Mouse (Mus musculus) neural tube, embryonic 12.5 days (tissue): Measurements from ENCODE around the gene Mybph. TPM values are rescaled to one million over a fixed set of nuclear protein-coding genes. Genes with fewer than 3 reads are reported as not detected.
A peak's percentile ranks its signal among the peaks of the same experiment; 100 is the strongest.

Experiments used
- ATAC-seq: fragments of 200-750 bp; cut with Nextera tagmentation; 2 replicates; pipeline ENCODE4 v1.8.0; 2017; ENCODE audit warnings: low read depth, mild to moderate bottlenecking, moderate TSS enrichment, moderate library complexity; ENCODE audit not compliant: low FRiP score
- H3K27ac ChIP-seq: fragments of 300-500 bp; sonication (generic); 2 replicates; pipeline ENCODE4 v1.5.1; 2016
- H3K27me3 ChIP-seq: fragments of 300-500 bp; sonication (generic); replicated peaks from 2 replicates; pipeline ENCODE4 v1.6.1; 2016; ENCODE audit warnings: mild to moderate bottlenecking
- H3K36me3 ChIP-seq: fragments of 300-500 bp; sonication (generic); 2 replicates; pipeline ENCODE4 v1.6.1; 2016; ENCODE audit warnings: mild to moderate bottlenecking
- H3K4me1 ChIP-seq: fragments of 300-500 bp; sonication (generic); 2 replicates; pipeline ENCODE4 v1.6.1; 2016
- H3K4me2 ChIP-seq: fragments of 300-500 bp; sonication (generic); replicated peaks from 2 replicates; pipeline ENCODE4 v1.6.1; 2016; ENCODE audit warnings: mild to moderate bottlenecking
- H3K4me3 ChIP-seq: fragments of 300-500 bp; sonication (generic); 2 replicates; pipeline ENCODE4 v1.5.1; 2016
- H3K9ac ChIP-seq: fragments of 300-500 bp; sonication (generic); 2 replicates; pipeline ENCODE4 v1.6.1; 2016; ENCODE audit warnings: mild to moderate bottlenecking
- H3K9me3 ChIP-seq: fragments of 300-500 bp; sonication (generic); 2 replicates; pipeline ENCODE4 v1.6.1; 2016; ENCODE audit warnings: mild to moderate bottlenecking
- WGBS: fragments of 180-500 bp; shearing (Covaris S2); methylation state at CpG from one replicate; pipeline ENCODE4 v1.1.7; 2016; 5-methylcytosine and 5-hydroxymethylcytosine counted together
- polyA plus RNA-seq: library from polyadenylated mRNA; unstranded; fragments of >200 nt; fragmentation: Nextera tagmentation; extraction: Ambion mirVana; gene quantifications from 2 replicates; pipeline ENCODE4 v1.2.1, GENCODE M21; 2016

The Mybph gene
- polyA plus RNA-seq, 1 experiment from 2014 or later, result 8.6 TPM

- Histone ChIP-seq H3K27me3 (no peaks in the 10 kb centered on the region), H3K27ac (no peak overlapping the region), H3K4me2 (no peak overlapping the region), H3K9me3 (no peaks in the 10 kb centered on the region), H3K4me3 (no peak overlapping the region), H3K36me3 (no peaks in the 10 kb centered on the region), H3K9ac (no peak overlapping the region), H3K4me1 (no peaks in the 10 kb centered on the region)
- ATAC-seq, result no peak
- 31% methylated on average over 3 of the region's 3 CpGs for WGBS
Observed at GRCm38 (mm10) chr1:134201751-134202420, 8.6 kb downstream of the Mybph start.

- no peak for ATAC-seq
- WGBS, result 92% methylated on average over 13 of the region's 13 CpGs
Observed at GRCm38 (mm10) chr1:134204230-134204629, 11.0 kb downstream of the Mybph start.

GRCm38 (mm10) chr1:134205296-134206018 is 12.2 kb downstream of the Mybph start:
- H3K9ac ChIP-seq, result no peak overlapping the region
- H3K4me3 ChIP-seq, result no peak overlapping the region
- no peak overlapping the region for H3K27ac ChIP-seq
- H3K4me2 ChIP-seq, result no peak overlapping the region
- no peak for ATAC-seq
- H3K9me3 ChIP-seq, result no peaks in the 10 kb centered on the region
- 68% methylated on average over 9 of the region's 9 CpGs for WGBS
- no peaks in the 10 kb centered on the region for H3K4me1 ChIP-seq
- H3K36me3 ChIP-seq, result no peaks in the 10 kb centered on the region
- H3K27me3 ChIP-seq, result no peaks in the 10 kb centered on the region

More at GRCm38 (mm10) chr1:134204230-134204629, 11.0 kb downstream of the Mybph start:
- no peaks in the 10 kb centered on the region for H3K4me1 ChIP-seq
- H3K4me3 ChIP-seq, result no peak overlapping the region
- no peak overlapping the region for H3K27ac ChIP-seq
- no peaks in the 10 kb centered on the region for H3K27me3 ChIP-seq
- no peaks in the 10 kb centered on the region for H3K36me3 ChIP-seq
- no peak overlapping the region for H3K9ac ChIP-seq
- no peaks in the 10 kb centered on the region for H3K9me3 ChIP-seq
- H3K4me2 ChIP-seq, result no peak overlapping the region

GRCm38 (mm10) chr1:134206085-134206484 is 12.8 kb downstream of the Mybph start:
- Histone ChIP-seq H3K9me3 (no peaks in the 10 kb centered on the region), H3K4me1 (0 out of 2 replicates have a peak, but pooled peaks cover 4% of the 10 kb centered on the region), H3K9ac (no peak overlapping the region), H3K4me3 (no peak overlapping the region), H3K4me2 (no peak overlapping the region), H3K36me3 (no peaks in the 10 kb centered on the region), H3K27ac (no peak overlapping the region), H3K27me3 (no peaks in the 10 kb centered on the region)
- ATAC-seq, result no peak
- 64% methylated on average over 5 of the region's 5 CpGs for WGBS

GRCm38 (mm10) chr1:134210179-134210755 is 17.0 kb downstream of the Mybph start:
- WGBS, result 44% methylated on average over 6 of the region's 6 CpGs
- no peaks in the 10 kb centered on the region for H3K9me3 ChIP-seq
- H3K4me2 ChIP-seq, result no peak overlapping the region
- H3K36me3 ChIP-seq, result no peaks in the 10 kb centered on the region
- no peak overlapping the region for H3K27ac ChIP-seq
- H3K4me1 ChIP-seq, result 0 out of 2 replicates have a peak, but pooled peaks cover 6% of the 10 kb centered on the region
- H3K4me3 ChIP-seq, result no peak overlapping the region
- H3K9ac ChIP-seq, result no peak overlapping the region
- H3K27me3 ChIP-seq, result no peaks in the 10 kb centered on the region
- no peak for ATAC-seq

- Histone ChIP-seq H3K4me1 (peaks cover 11% of the 10 kb centered on the region), H3K27ac (no peak overlapping the region), H3K36me3 (no peaks in the 10 kb centered on the region), H3K4me3 (no peak overlapping the region), H3K4me2 (no peak overlapping the region), H3K9me3 (no peaks in the 10 kb centered on the region), H3K27me3 (no peaks in the 10 kb centered on the region), H3K9ac (no peak overlapping the region)
- WGBS, result 75% methylated on average over 6 of the region's 6 CpGs
- no peak for ATAC-seq
Observed at GRCm38 (mm10) chr1:134211043-134211442, 17.8 kb downstream of the Mybph start.

- ATAC-seq, result no peak
- Histone ChIP-seq H3K9ac (no peak overlapping the region), H3K27me3 (no peaks in the 10 kb centered on the region), H3K4me3 (no peak overlapping the region), H3K4me1 (peaks cover 14% of the 10 kb centered on the region), H3K4me2 (no peak overlapping the region), H3K36me3 (no peaks in the 10 kb centered on the region), H3K27ac (no peak overlapping the region), H3K9me3 (no peaks in the 10 kb centered on the region)
- 14% methylated on average over 2 of the region's 2 CpGs for WGBS
Observed at GRCm38 (mm10) chr1:134211631-134212030, 18.4 kb downstream of the Mybph start.

- H3K4me2 ChIP-seq, result no peak overlapping the region
- ATAC-seq, result no peak
- H3K4me3 ChIP-seq, result no peak overlapping the region
- no peak overlapping the region for H3K27ac ChIP-seq
- peaks cover 14% of the 10 kb centered on the region for H3K4me1 ChIP-seq
- 78% methylated on average over 6 of the region's 6 CpGs for WGBS
- no peaks in the 10 kb centered on the region for H3K9me3 ChIP-seq
- H3K36me3 ChIP-seq, result no peaks in the 10 kb centered on the region
- H3K27me3 ChIP-seq, result no peaks in the 10 kb centered on the region
- H3K9ac ChIP-seq, result no peak overlapping the region
Observed at GRCm38 (mm10) chr1:134212351-134212750, 19.1 kb downstream of the Mybph start.

GRCm38 (mm10) chr1:134213405-134213804 is 20.2 kb downstream of the Mybph start:
- 72% methylated on average over 7 of the region's 7 CpGs for WGBS
- Histone ChIP-seq H3K36me3 (no peaks in the 10 kb centered on the region), H3K27me3 (no peaks in the 10 kb centered on the region), H3K4me1 (peaks cover 14% of the 10 kb centered on the region), H3K4me3 (no peak overlapping the region), H3K9ac (no peak overlapping the region), H3K27ac (no peak overlapping the region), H3K9me3 (no peaks in the 10 kb centered on the region), H3K4me2 (no peak overlapping the region)
- no peak for ATAC-seq

GRCm38 (mm10) chr1:134215059-134215458 is 21.8 kb downstream of the Mybph start:
- Histone ChIP-seq H3K36me3 (no peaks in the 10 kb centered on the region), H3K4me2 (no peak overlapping the region), H3K4me3 (no peak overlapping the region), H3K4me1 (peaks cover 14% of the 10 kb centered on the region), H3K9ac (no peak overlapping the region), H3K27me3 (no peaks in the 10 kb centered on the region), H3K9me3 (no peaks in the 10 kb centered on the region), H3K27ac (no peak overlapping the region)
- 44% methylated on average over 7 of the region's 7 CpGs for WGBS
- no peak for ATAC-seq

GRCm38 (mm10) chr1:134215751-134216628 is 22.7 kb downstream of the Mybph start:
- H3K4me3 ChIP-seq, result no peak overlapping the region
- H3K27me3 ChIP-seq, result no peaks in the 10 kb centered on the region
- peak overlapping the region; percentile 24; the same call in 1 of the 2 replicates for H3K4me2 ChIP-seq
- H3K9me3 ChIP-seq, result no peaks in the 10 kb centered on the region
- H3K9ac ChIP-seq, result no peak overlapping the region
- H3K36me3 ChIP-seq, result no peaks in the 10 kb centered on the region
- 22% methylated on average over 11 of the region's 11 CpGs for WGBS
- H3K4me1 ChIP-seq, result peaks cover 11% of the 10 kb centered on the region
- ATAC-seq, result peak; percentile 57
- no peak overlapping the region for H3K27ac ChIP-seq

- 85% methylated on average over 2 of the region's 2 CpGs for WGBS
- ATAC-seq, result no peak
- no peak overlapping the region for H3K4me3 ChIP-seq
- no peak overlapping the region for H3K4me2 ChIP-seq
- H3K27ac ChIP-seq, result no peak overlapping the region
- no peak overlapping the region for H3K9ac ChIP-seq
- H3K9me3 ChIP-seq, result no peaks in the 10 kb centered on the region
- H3K36me3 ChIP-seq, result no peaks in the 10 kb centered on the region
- peaks cover 9% of the 10 kb centered on the region for H3K4me1 ChIP-seq
- H3K27me3 ChIP-seq, result no peaks in the 10 kb centered on the region
Observed at GRCm38 (mm10) chr1:134216629-134216971, 23.4 kb downstream of the Mybph start.
